Mouse (Mus musculus) right cerebral cortex, postnatal 36 days (tissue): ENCODE measurements around the gene Colq.

Experiments
- DNase-seq, 2 experiments: peaks; one replicate each; pipeline ENCODE4 v3.0.0; 2022; ENCODE audit warnings: low spot score in 2 of 2, mixed read lengths in 1 of 2

Colq gene

GRCm38 (mm10) chr14:31575866-31576265, 15.3 kb downstream of the Colq start:
- peak in 1 of 2 experiments; percentile 51 for DNase-seq

- no peak for DNase-seq
These were observed 16.1 kb downstream of the Colq start for GRCm38 (mm10) chr14:31574903-31575665.

- peak; percentile 59 to 77 for DNase-seq
These were observed 18.5 kb downstream of the Colq start for GRCm38 (mm10) chr14:31572561-31573175.

GRCm38 (mm10) chr14:31571419-31571818, 19.7 kb downstream of the Colq start:
- DNase-seq: no peak

- no peak for DNase-seq
These were observed 20.8 kb downstream of the Colq start for GRCm38 (mm10) chr14:31570131-31570951.

- no peak for DNase-seq
These were observed 22.0 kb downstream of the Colq start for GRCm38 (mm10) chr14:31569151-31569631.

- no peak for DNase-seq
These were observed 25.5 kb downstream of the Colq start for GRCm38 (mm10) chr14:31565478-31566212.

- DNase-seq: no peak
These were observed 26.5 kb downstream of the Colq start for GRCm38 (mm10) chr14:31564452-31565179.

GRCm38 (mm10) chr14:31560886-31561285, 30.3 kb downstream of the Colq start:
- DNase-seq: no peak

GRCm38 (mm10) chr14:31559216-31559615, 31.9 kb downstream of the Colq start:
- DNase-seq: no peak

GRCm38 (mm10) chr14:31557784-31558183, 33.4 kb downstream of the Colq start:
- no peak for DNase-seq

- DNase-seq: no peak
These were observed 33.9 kb downstream of the Colq start for GRCm38 (mm10) chr14:31557273-31557672.

GRCm38 (mm10) chr14:31556526-31557260, 34.5 kb downstream of the Colq start:
- DNase-seq: no peak

- no peak for DNase-seq
These were observed 35.1 kb downstream of the Colq start for GRCm38 (mm10) chr14:31555963-31556434.

GRCm38 (mm10) chr14:31555021-31555420, 36.1 kb downstream of the Colq start:
- no peak for DNase-seq

GRCm38 (mm10) chr14:31543885-31544442, 47.2 kb downstream of the Colq start:
- DNase-seq: no peak

GRCm38 (mm10) chr14:31537298-31537697, 53.8 kb downstream of the Colq start:
- no peak for DNase-seq

- no peak for DNase-seq
These were observed 58.5 kb downstream of the Colq start for GRCm38 (mm10) chr14:31532656-31533055.

- DNase-seq: no peak
These were observed 59.5 kb downstream of the Colq start for GRCm38 (mm10) chr14:31531506-31532148.
